Mouse (Mus musculus): ENCODE results near the gene Ddx4. TPM values are rescaled to one million over a fixed set of nuclear protein-coding genes. Genes with fewer than 3 reads are reported as not detected.

Gene Ddx4
- polyA plus RNA-seq, 1 experiment = not detected

DNA sequence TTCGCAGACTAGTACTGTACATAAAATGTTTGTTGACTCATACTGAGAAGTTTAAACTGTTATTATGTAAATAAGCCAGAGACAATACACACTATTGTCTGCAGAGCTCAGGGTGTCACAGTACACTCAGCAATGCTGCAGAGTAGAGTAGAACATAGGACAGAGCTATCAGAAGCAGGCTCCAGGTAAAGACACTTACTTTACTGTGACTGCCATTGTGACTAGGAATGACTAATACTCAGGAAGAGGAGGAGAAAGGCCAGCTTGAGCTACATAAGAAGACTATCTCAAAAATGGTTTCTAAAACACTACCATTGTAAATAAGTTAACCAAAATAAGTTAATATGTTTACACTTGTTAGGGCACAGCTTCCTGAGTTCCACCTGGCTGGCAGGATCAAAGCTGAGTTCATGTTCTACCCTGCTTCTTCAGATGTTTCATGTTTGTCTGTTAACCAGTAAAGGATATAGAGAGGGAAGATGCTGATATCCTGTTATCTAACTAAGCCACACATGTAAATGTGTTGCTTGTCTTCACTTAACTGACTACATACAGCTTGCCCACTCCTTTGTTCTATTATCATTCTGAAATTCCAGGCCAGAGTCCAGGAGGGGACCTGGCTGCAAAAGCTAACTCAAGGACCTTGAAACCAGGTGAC, 6.6 kb downstream of the Ddx4 start:
- Histone ChIP-seq H3K4me1 (ENCODE audit: control insufficient read depth) (peaks cover 38% of the 10 kb centered on the region), H3K27me3 (ENCODE audit: control insufficient read depth) (no peaks in the 10 kb centered on the region), H3K9me3 (ENCODE audit: control insufficient read depth, low read length) (no peaks in the 10 kb centered on the region), H3K4me3 (replicated peaks) (no peak overlapping the region), H3K36me3 (ENCODE audit: control insufficient read depth) (no peaks in the 10 kb centered on the region)
- TF ChIP-seq GATA1 (IDR thresholded peaks at IDR 0.05; ENCODE audit: low read length) (no peak), TAL1 (IDR thresholded peaks at IDR 0.05; ENCODE audit: low read length) (peak; percentile 16; the same call in 1 of the 3 replicates)

DNA sequence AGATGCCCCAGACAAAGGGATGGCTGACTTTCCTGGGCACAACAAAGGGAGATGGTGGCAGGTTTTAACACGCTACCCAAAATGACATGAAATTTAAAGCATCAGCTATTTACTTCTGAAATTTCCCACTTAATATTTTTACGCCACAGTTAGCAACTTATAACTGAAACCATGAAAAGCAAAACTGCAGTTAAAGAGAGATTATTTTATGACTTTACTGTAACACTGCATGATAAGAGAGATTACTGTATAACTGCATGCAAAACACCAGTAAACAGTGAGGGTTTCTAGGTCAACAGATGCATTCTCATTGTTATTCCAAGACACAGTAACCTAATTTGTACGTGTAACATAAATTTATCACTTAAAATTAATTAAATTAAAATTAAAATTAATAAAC, 7.3 kb downstream of the Ddx4 start:
- Histone ChIP-seq H3K9me3 (ENCODE audit: control insufficient read depth, low read length) (no peaks in the 10 kb centered on the region), H3K4me3 (replicated peaks) (no peak overlapping the region), H3K4me1 (ENCODE audit: control insufficient read depth) (peaks cover 38% of the 10 kb centered on the region), H3K27me3 (ENCODE audit: control insufficient read depth) (no peaks in the 10 kb centered on the region), H3K36me3 (ENCODE audit: control insufficient read depth) (no peaks in the 10 kb centered on the region)
- TF ChIP-seq TAL1 (IDR thresholded peaks at IDR 0.05; ENCODE audit: low read length) (no peak), GATA1 (IDR thresholded peaks at IDR 0.05; ENCODE audit: low read length) (no peak)

DNA sequence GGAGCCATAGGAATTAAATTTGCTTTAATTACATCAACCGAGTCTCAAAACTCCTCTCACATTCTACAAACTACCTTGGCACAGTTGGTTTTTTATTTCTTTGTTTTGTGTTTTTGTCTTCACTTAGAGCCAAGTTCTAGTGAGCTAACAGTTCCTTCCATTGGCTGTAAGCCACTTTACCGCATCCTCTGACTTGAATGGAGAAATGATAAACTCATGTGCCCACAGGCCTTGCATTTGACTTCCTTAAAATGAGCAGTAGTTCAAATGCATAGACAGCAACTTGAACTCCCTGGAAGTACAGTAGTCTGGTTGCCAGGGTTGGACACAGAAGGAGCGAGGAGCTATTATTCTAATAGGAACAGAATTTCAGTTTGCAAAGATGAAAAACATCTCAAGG, 9.4 kb downstream of the Ddx4 start:
- TF ChIP-seq GATA1 (IDR thresholded peaks at IDR 0.05; ENCODE audit: low read length) = no peak
- no peak for TF ChIP-seq TAL1 (IDR thresholded peaks at IDR 0.05; ENCODE audit: low read length)
- H3K4me1 ChIP-seq (ENCODE audit: control insufficient read depth) = peaks cover 44% of the 10 kb centered on the region
- no peaks in the 10 kb centered on the region for H3K27me3 ChIP-seq (ENCODE audit: control insufficient read depth)
- H3K9me3 ChIP-seq (ENCODE audit: control insufficient read depth, low read length) = no peaks in the 10 kb centered on the region
- H3K4me3 ChIP-seq (replicated peaks) = no peak overlapping the region
- no peaks in the 10 kb centered on the region for H3K36me3 ChIP-seq (ENCODE audit: control insufficient read depth)

DNA sequence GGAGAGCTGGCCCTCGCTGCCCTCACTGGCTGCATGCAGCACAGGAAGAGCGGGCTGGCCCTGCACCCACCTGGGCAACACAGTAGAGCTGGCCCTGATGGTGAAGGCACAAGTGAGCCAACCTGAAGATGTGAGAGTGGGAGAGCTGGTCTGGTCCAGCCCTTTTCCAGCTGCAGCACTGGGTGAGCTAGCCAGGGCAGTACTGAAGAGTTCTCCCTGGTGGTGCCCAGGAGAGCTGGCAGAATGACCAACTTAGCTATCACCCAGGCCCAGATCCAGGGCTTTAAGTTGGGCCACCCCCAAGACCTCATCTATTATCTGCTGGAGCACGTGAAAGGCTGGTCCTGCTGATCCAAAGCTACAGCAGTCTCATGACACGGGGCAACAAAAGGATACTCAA, 13.2 kb downstream of the Ddx4 start:
- Histone ChIP-seq H3K4me1 (ENCODE audit: control insufficient read depth) (peaks cover 35% of the 10 kb centered on the region), H3K9me3 (ENCODE audit: control insufficient read depth, low read length) (no peaks in the 10 kb centered on the region), H3K4me3 (replicated peaks) (no peak overlapping the region), H3K36me3 (ENCODE audit: control insufficient read depth) (no peaks in the 10 kb centered on the region), H3K27me3 (ENCODE audit: control insufficient read depth) (no peaks in the 10 kb centered on the region)
- TF ChIP-seq GATA1 (IDR thresholded peaks at IDR 0.05; ENCODE audit: low read length) = no peak
- no peak for TF ChIP-seq TAL1 (IDR thresholded peaks at IDR 0.05; ENCODE audit: low read length)

DNA sequence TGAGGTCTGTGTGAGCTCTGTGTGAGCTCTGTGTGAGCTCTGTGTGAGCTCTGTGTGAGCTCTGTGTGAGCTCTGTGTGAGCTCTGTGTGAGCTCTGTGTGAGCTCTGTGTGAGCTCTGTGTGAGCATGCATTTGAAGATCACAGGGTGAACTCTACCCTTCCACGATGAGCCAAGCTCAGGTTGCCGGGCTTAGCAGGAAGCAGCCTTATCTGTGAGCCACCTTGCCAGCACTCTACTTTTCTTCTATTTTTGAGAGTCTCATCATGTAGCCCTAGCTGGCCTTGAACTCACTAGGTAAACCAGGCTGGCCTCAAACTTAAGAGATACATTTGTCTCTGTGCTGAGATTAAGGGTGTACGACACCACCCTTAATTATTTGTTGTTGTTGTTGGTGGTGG, 15.8 kb downstream of the Ddx4 start:
- H3K27me3 ChIP-seq (ENCODE audit: control insufficient read depth) = no peaks in the 10 kb centered on the region
- TF ChIP-seq TAL1 (IDR thresholded peaks at IDR 0.05; ENCODE audit: low read length) (no peak), GATA1 (IDR thresholded peaks at IDR 0.05; ENCODE audit: low read length) (no peak)
- no peak overlapping the region for H3K4me3 ChIP-seq (replicated peaks)
- H3K36me3 ChIP-seq (ENCODE audit: control insufficient read depth) = no peaks in the 10 kb centered on the region
- H3K9me3 ChIP-seq (ENCODE audit: control insufficient read depth, low read length) = no peaks in the 10 kb centered on the region
- peaks cover 25% of the 10 kb centered on the region for H3K4me1 ChIP-seq (ENCODE audit: control insufficient read depth)

DNA sequence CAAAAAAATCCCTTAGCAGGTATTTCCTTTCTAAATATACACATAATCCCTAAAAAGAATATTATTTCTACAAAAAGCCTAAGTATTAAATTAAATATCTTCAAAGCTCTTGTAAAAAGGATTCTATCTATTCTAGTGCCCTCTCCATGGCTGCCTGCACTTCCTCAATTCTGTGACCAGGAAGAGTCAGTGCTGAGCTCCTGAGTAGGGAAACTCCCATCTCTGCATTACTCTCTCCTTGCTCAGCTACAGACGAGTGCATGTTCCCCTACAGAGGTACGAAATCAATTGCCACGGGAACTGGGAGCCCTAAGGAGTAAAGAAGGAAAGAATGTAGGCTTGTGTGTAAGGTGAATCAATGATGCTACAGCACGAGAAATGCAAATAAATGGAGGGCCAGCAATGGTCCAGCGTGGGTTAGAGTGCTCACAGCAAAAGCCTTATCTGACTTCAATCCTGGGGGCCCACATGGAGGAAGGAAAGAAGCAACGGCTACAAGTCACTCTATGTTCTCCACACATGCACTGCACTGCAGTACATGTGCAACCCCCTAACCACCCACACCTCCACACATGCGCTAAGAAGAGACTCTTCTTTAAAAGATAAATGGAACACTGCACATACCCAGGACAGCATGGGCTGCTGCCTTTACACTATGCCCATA, 17.0 kb downstream of the Ddx4 start:
- H3K4me3 ChIP-seq (replicated peaks) = no peak overlapping the region
- no peaks in the 10 kb centered on the region for H3K27me3 ChIP-seq (ENCODE audit: control insufficient read depth)
- TF ChIP-seq GATA1 (IDR thresholded peaks at IDR 0.05; ENCODE audit: low read length) = no peak
- no peak for TF ChIP-seq TAL1 (IDR thresholded peaks at IDR 0.05; ENCODE audit: low read length)
- H3K9me3 ChIP-seq (ENCODE audit: control insufficient read depth, low read length) = no peaks in the 10 kb centered on the region
- peaks cover 22% of the 10 kb centered on the region for H3K4me1 ChIP-seq (ENCODE audit: control insufficient read depth)
- no peaks in the 10 kb centered on the region for H3K36me3 ChIP-seq (ENCODE audit: control insufficient read depth)

DNA sequence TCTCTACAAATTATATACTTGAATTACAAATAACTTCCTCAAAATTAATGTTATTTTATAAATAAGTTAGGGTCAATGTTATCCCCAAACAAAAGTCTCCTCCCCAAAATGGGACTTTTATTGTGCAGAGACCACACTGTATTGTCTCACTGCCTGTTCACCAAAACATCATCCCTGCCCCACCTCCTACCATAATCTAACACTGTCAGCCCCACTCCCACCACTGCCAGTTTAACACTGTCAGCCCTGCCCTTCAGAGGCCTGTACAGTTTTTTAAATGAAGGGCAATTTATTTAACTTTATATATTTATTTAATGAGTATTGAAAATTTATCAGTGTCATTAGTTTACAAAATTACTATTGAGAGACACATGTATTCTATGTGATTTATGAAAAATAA, 26.7 kb downstream of the Ddx4 start:
- TF ChIP-seq GATA1 (IDR thresholded peaks at IDR 0.05; ENCODE audit: low read length) = no peak
- no peak for TF ChIP-seq TAL1 (IDR thresholded peaks at IDR 0.05; ENCODE audit: low read length)
- Histone ChIP-seq H3K27me3 (ENCODE audit: control insufficient read depth) (no peaks in the 10 kb centered on the region), H3K4me1 (ENCODE audit: control insufficient read depth) (no peaks in the 10 kb centered on the region; the same call in 1 of the 2 replicates), H3K4me3 (replicated peaks) (no peak overlapping the region), H3K36me3 (ENCODE audit: control insufficient read depth) (no peaks in the 10 kb centered on the region), H3K9me3 (ENCODE audit: control insufficient read depth, low read length) (no peaks in the 10 kb centered on the region)

DNA sequence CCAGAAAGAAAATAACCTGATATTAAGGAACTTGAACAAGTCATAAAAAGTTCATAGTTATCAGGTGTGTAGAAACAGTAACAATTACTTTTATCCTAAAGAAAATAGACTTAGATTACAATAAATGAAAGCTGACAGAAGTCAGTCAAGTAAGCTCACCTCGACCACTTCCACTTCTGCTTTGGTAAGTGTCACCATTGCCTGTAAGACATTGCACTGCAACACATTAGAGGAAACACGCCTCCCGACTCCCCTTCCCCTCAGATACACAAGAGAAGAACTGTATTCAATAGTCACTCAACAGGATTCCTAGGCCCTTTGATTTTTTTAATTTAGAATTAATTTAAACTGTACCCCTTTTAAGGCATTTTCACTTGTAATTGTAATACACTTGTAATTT, 27.7 kb downstream of the Ddx4 start:
- H3K9me3 ChIP-seq (ENCODE audit: control insufficient read depth, low read length) = no peaks in the 10 kb centered on the region
- H3K27me3 ChIP-seq (ENCODE audit: control insufficient read depth) = no peaks in the 10 kb centered on the region
- H3K4me1 ChIP-seq (ENCODE audit: control insufficient read depth) = no peaks in the 10 kb centered on the region; the same call in 1 of the 2 replicates
- TF ChIP-seq TAL1 (IDR thresholded peaks at IDR 0.05; ENCODE audit: low read length) (no peak), GATA1 (IDR thresholded peaks at IDR 0.05; ENCODE audit: low read length) (no peak)
- no peaks in the 10 kb centered on the region for H3K36me3 ChIP-seq (ENCODE audit: control insufficient read depth)
- H3K4me3 ChIP-seq (replicated peaks) = no peak overlapping the region

DNA sequence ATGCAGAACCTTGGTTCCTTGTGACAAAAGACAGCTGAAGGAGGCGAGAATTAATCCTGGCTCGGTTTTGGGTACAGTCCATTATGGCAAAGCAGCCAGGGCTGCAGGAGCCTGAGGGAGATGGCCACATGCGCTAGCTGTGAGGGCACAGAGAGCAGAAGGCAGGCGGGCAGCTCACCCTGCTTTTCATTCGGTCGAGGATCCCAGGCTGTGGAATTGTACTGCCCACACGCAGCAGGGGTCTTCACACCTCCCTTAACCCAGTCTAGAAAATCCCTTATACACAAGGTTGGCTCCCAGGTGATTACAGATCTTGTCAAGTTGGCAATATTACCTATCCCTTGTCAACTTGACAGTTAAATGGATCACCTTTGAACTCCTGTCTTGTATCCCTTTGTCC, 28.6 kb downstream of the Ddx4 start:
- Histone ChIP-seq H3K4me1 (ENCODE audit: control insufficient read depth) (no peaks in the 10 kb centered on the region; the same call in 1 of the 2 replicates), H3K36me3 (ENCODE audit: control insufficient read depth) (no peaks in the 10 kb centered on the region), H3K9me3 (ENCODE audit: control insufficient read depth, low read length) (no peaks in the 10 kb centered on the region), H3K27me3 (ENCODE audit: control insufficient read depth) (no peaks in the 10 kb centered on the region), H3K4me3 (replicated peaks) (no peak overlapping the region)
- no peak for TF ChIP-seq GATA1 (IDR thresholded peaks at IDR 0.05; ENCODE audit: low read length)
- no peak for TF ChIP-seq TAL1 (IDR thresholded peaks at IDR 0.05; ENCODE audit: low read length)
